Mouse (Mus musculus): ENCODE data around the gene Stk16.

The Stk16 gene

GRCm38 (mm10) chr1:75210136-75211087 lies at the start of gene Stk16, which contains the start of gene Glb1l:
Stk16 (plus strand) TSS chr1:75210838.
Glb1l (minus strand) TSS chr1:75210813.
- in situ Hi-C loops (cut with MboI, MseI): no loop called here

DNA sequence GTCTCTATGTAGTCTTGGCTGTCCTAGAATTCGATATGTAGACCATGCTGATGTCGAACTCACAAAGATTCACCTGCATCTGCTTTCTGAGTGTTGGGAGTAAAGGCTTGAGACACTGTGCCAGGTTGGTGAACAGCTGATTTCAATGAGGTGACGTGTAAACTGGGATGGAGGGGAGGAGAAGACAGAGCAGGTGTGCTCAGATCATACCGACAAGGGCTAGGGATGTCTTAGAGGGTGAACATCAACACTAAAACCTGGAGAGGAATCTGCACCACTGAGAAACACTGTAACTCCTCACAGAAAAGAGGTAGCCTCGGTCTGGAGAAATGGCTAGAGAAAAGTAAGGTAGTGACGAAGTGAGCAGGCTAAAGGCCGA lies 42.6 kb upstream of the Stk16 start:
- in situ Hi-C loops (cut with MboI, MseI): loop anchor here (25.0 kb wide), 1 partner anchor 1231 kb away; no protein-coding TSS in a partner anchor

DNA sequence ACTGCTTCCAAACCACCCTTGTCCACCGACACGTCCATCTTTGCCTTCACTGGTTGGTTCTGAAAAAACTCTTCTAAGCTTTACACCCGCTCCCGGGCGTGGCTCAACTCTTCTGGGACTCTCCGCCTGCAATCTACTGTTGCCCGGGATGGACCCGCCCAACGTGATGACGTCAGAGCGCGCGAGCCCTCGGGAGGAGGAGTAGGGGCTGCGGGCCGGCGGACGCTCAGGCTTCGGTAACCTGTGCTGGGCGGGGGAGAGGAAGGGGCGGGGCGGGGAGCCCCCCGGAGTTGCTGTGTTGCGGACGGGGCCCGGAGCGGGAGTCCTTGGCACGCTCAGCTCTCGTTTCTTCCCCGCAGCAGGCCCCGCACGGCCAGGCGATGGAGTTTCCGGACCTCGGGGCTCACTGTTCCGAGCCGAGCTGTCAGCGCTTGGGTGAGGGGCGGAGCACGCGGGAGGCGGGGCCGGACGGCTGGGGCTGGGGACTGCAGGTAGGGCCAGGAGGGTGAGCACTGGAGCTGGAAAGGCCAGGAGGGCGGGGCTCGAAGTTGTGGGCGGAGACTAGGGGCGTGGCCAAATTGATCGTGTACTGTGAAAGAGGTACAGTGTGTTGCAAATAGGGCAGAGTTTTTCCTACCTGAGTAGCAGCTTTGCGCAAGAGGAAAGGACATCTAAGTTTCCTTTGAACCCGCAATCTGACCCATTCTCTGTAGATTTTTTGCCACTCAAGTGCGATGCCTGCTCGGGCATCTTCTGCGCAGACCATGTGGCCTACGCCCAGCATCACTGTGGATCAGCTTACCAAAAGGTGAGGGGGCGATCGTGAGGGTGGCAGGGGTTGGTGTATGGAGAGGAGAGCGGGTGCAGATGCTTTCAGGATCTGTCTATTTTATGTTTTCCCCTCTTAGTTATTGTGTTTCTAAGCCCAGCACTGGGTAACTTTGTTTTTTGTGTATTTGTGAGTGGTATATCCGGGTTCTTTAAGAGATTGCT lies 41.9 kb upstream of the Stk16 start, which contains the start of gene Zfand2b:
Zfand2b (plus strand) TSS at position 175 of the 993 bp plus-strand sequence.
- in situ Hi-C loops (cut with MboI, MseI): loop anchor here (25.0 kb wide), 1 partner anchor 1231 kb away; no protein-coding TSS in a partner anchor

GRCm38 (mm10) chr1:75179334-75180104 lies 31.1 kb upstream of the Stk16 start:
- in situ Hi-C loops (cut with MboI, MseI): loop anchor here (10.0 kb wide), 1 partner anchor 475 kb away; no protein-coding TSS in a partner anchor

DNA sequence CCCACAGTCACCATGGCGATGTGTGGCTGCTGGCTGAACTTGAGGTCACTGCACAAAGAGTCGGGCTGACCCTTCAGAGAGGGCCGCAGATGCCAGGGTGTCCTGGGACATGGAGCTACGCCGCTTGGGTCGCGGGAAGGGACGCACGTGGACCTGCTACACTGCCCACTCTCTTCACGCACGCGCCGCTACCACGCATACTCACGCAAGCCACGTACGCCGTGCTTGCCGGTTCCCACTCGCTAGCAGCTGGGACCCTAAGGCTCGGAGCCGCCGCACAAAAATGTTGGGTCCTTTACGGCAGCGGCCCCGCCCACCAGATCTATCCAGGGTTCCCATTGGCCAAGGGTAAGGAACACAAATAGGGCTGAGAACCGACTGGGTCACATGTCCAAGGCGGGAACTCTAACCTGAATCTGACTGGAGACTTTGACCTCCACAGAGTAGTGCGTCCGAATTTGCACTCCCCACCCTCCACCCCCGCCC lies 30.5 kb upstream of the Stk16 start, which contains the start of gene Abcb6:
Abcb6 (minus strand) TSS at position 288 of the 486 bp plus-strand sequence.
- in situ Hi-C loops (cut with MboI, MseI): no loop called here

- in situ Hi-C loops (cut with MboI, MseI): no loop called here
Observed at GRCm38 (mm10) chr1:75180741-75181140, 29.9 kb upstream of the Stk16 start.

DNA sequence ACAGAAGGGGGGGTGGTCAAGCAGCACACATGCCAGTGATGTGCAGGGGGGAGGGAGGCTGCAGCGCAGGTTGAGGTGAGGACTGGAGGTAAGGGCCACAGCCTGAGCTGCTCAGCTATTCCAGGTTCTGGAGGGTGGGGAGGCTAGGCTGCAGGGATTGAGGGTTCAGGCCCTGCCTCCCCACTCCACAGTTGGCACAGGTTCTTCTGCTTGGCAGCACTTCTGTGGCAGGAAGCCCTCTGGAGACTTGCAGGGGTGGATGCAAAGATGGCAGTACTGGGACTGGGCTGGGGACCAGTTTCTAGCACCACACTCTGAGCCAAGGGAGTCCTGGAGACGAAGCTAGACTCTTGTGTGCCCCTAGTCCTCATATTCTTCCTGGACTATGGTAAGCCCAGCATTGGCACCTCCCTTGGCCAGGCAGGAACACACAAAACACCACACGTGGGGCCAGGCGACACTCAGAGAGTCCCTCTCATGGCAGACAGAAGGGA lies 29.2 kb upstream of the Stk16 start:
- in situ Hi-C loops (cut with MboI, MseI): no loop called here

DNA sequence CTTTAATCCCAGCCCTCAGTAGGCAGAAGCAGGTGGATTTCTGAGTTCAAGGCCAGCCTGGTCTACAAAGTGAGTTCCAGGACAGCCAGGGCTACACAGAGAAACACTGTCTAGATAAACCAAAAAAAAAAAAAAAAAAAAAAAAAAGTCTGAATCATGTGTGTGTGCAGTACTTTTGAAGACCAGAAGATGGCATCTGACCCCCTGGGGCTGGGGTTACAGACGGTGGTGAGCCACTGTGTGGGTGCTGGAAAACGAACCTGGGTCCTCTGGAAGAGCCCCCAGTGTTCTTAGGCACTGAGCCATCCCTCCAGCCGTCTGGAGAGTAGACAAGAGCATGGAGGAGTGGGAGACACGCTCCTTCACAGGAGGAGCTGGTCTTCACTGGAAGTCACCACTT lies 28.5 kb upstream of the Stk16 start:
- in situ Hi-C loops (cut with MboI, MseI): no loop called here

DNA sequence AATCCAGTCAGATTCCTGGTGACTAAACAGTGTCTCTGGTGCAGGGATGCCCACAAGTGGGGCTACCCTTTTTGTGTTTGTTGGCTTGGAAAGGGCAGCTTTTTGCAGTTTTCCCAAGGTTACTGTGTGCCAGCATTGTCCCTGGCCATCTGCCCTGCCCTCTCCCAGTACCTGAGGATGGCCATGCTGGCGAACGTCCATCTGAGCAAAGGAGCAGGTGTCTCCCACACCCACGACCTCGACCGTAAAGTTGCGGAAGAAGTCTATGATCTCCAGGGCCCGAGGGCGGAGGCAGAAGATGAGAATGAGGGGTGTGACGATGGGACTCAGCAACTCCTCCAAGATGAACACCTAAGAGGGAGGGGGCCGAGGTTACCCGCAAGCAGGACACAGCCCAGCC lies 25.1 kb upstream of the Stk16 start:
- in situ Hi-C loops (cut with MboI, MseI): no loop called here

DNA sequence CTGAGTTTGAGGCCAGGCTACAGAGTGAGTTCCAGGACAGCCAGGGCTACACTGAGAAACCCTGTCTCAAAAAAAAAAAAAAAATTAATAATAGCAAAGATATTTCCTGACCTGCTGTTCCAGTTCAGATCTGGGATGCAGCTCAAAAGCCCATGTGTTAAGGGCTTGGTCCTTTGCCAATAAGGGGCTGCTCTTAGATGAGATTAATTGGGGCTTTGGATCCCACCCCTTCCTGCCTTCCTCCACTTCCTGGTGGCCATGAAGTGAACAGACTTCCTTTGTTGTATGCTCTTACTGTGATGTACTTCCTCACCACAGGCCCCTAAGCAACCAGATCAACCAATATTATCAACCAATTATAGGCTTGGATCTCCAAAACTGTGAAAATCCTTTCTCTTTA lies 23.5 kb upstream of the Stk16 start:
- in situ Hi-C loops (cut with MboI, MseI): no loop called here

- in situ Hi-C loops (cut with MboI, MseI): no loop called here
Observed at GRCm38 (mm10) chr1:75187914-75188483, 22.6 kb upstream of the Stk16 start.

DNA sequence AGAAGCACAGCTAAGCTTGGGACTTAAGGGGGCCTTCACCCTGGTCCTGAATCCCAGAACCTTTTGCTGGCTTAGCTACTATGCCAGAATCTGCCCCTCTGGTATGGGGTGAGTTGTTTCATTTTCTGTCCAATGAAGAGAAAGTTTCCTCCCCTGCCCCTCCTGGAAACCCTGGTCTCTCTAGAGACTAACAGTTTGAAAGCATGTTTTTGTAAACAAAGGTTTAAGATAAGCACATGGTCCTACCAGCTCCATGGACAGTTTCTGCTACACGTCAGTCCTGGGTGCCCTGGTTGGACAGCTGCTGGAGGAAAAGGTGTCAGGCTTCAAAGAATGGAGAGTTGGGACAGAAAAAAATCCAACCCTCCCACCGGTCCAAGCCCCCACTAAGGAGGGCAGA lies 20.1 kb upstream of the Stk16 start:
- in situ Hi-C loops (cut with MboI, MseI): loop anchor here (10.0 kb wide), 1 partner anchor 64 kb away; no protein-coding TSS in a partner anchor

DNA sequence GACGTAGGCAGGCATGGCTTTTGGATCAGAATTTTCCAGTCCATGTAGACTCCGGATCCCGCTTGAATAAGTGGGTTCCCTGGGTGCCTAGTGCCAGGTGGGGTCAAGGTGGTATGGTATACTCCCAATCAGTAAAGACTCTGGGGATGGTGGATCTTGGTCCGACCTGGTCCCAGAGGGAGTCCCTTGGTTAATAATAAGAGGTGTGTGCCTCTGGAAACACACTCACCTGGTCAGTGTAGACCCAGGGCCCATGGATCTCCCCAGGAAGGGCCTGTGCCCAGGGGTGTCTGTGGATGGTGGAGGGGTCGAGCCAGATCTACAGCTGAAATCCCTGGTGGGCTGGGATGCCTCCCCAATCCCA lies 19.4 kb upstream of the Stk16 start:
- in situ Hi-C loops (cut with MboI, MseI): loop anchor here (10.0 kb wide), 1 partner anchor 64 kb away; no protein-coding TSS in a partner anchor

DNA sequence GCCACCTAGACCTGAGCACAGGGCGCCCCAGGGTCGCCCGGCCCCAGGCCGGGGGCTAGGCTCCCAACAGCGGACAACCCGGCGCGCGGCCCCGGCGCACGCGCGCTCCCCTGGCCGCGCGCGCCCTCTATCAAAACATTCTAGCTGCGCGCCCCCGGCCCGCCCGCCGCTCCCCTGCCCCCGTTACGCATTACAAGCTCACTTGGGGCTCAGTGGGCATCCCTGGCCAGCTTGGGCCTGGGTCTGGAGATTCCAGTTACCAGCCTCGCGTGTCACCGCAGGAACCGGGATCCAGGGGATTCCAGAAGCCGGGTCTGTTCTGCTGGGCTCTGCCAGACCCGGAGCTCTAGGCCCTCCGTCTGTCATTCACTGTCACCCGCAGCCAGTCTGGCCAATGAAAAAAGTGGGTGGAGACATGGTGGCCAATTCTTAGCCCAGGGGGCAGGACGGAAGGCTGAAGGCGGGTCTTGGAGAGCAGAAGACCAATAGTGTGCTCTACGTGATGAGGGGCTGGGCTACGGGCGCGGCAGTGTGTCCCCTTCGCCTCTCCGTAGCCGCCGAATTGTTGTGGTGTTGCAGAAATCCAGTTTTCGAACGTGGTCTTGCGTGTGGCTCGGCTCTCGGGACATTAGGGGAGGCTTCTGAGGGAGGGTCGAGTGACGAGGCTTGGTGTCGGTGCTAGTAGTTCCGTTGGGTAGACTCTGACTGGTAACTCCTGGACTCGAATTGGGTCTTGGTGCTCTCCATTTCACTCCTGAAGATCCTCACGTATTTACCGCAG lies 18.8 kb upstream of the Stk16 start, which contains the start of the genes Ankzf1 and Atg9a:
Ankzf1 (plus strand) TSS at position 530 of the 781 bp plus-strand sequence.
Atg9a (minus strand) TSS at position 575 of the 781 bp plus-strand sequence.
- in situ Hi-C loops (cut with MboI, MseI): loop anchor here (10.0 kb wide), 1 partner anchor 63 kb away; no protein-coding TSS in a partner anchor

DNA sequence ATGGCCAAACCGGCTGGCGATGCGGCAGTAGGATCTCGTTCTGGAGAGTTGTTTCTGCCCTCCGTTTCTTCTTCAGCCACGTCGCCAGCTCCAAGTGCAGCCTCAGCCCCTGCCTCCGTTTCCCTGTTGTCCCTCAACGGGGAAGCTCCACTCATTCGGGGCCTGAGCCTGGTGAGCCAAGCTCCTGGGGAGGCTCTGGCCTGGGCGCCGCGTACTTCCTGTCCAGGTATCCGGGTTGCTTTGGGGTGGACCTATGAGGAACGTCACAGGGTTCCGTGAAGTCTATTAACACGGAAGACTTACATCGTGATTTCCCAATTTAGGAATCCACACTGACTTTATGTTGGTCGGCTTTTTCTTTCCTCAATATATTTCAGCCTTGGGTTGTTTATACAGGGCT lies 18.2 kb upstream of the Stk16 start:
- in situ Hi-C loops (cut with MboI, MseI): loop anchor here (10.0 kb wide), 1 partner anchor 62 kb away; no protein-coding TSS in a partner anchor

DNA sequence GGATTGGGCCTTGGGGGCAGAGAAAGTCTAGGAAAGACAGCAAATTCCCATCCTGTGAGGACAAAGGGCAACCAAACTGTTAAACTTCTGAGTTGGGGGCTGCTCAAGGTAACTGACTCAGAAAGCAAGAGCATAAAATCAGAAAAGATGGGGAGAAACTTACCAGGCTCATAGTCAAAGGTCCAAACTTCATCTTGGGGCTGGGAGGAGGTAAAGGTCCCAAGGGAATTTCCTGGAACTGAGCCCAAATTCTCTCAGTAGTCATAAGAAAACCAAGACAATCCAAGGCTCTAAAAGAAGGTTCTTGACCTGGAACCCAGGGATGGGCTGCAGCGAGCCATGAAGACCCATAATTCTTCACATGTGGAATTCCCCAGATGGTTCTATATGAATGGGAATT lies 9.4 kb upstream of the Stk16 start:
- in situ Hi-C loops (cut with MboI, MseI): no loop called here

GRCm38 (mm10) chr1:75208967-75209678 lies 1.5 kb upstream of the Stk16 start:
- in situ Hi-C loops (cut with MboI, MseI): no loop called here

- in situ Hi-C loops (cut with MboI, MseI): no loop called here
Observed at GRCm38 (mm10) chr1:75211141-75211708, 587 bp downstream of the Stk16 start.
